Mouse (Mus musculus): ENCODE measurements around the gene Jph3. TPM values are rescaled to one million over a fixed set of nuclear protein-coding genes. Genes with fewer than 3 reads are reported as not detected.

Jph3 gene
- polyA plus RNA-seq, 1 experiment from 2014 or later, result 47.7 TPM

DNA sequence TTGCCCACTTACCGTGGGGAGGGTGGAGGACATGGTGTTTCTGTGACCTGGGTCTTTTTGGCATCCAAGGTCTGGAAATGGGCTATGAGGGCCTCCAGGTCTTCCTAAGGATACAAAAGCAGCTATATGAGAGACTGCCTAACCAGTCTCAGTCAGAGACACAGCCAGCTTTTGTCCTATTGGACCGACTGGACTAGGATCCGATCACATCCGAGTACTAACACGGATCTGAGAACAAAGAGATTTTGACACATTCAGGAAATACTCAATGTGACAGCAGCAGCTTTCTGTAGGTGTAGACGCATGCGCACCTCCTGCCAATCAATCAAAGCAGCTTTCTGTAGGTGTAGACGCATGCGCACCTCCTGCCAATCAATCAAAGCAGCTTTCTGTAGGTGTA lies 92.3 kb downstream of the Jph3 start:
- Histone ChIP-seq H3K9me3 (replicated peaks) (no peaks in the 10 kb centered on the region), H3K4me1 (no peaks in the 10 kb centered on the region), H3K27ac (no peak overlapping the region), H3K36me3 (peaks cover 34% of the 10 kb centered on the region), H3K4me2 (replicated peaks) (no peak overlapping the region), H3K9ac (no peak overlapping the region), H3K4me3 (no peak overlapping the region), H3K27me3 (no peaks in the 10 kb centered on the region)
- no peak for ATAC-seq (ENCODE audit: low FRiP score)
- 91% methylated on average over 9 of the region's 9 CpGs for WGBS

DNA sequence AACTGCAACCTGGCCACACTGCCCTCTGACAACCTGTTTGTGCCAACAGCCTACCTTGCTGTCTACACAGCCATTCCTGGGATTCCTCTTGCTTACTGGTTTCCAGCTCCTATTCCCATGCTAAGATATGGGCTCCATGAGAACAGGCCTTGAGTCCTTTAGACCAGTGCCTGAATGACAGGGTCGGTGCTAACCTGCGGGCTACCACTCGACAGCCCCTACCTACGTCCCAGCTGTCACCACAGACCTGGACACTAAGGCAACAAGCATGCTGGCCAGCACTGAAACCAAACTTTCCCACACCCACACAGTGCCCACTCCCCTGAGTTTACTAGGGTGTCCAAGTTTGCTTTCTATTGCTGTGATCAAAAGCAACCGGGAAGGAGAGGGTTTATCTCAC lies 98.3 kb downstream of the Jph3 start:
- H3K4me1 ChIP-seq, result peaks cover 17% of the 10 kb centered on the region
- H3K9ac ChIP-seq, result no peak overlapping the region
- peaks cover 8% of the 10 kb centered on the region; the same call in 1 of the 2 replicates for H3K27me3 ChIP-seq
- no peak for ATAC-seq (ENCODE audit: low FRiP score)
- no peak overlapping the region for H3K27ac ChIP-seq
- no peaks in the 10 kb centered on the region for H3K36me3 ChIP-seq
- WGBS, result 95% methylated on average over 5 of the region's 5 CpGs
- H3K9me3 ChIP-seq (replicated peaks), result no peaks in the 10 kb centered on the region
- H3K4me2 ChIP-seq (replicated peaks), result peak overlapping the region; percentile 91
- H3K4me3 ChIP-seq, result no peak overlapping the region

DNA sequence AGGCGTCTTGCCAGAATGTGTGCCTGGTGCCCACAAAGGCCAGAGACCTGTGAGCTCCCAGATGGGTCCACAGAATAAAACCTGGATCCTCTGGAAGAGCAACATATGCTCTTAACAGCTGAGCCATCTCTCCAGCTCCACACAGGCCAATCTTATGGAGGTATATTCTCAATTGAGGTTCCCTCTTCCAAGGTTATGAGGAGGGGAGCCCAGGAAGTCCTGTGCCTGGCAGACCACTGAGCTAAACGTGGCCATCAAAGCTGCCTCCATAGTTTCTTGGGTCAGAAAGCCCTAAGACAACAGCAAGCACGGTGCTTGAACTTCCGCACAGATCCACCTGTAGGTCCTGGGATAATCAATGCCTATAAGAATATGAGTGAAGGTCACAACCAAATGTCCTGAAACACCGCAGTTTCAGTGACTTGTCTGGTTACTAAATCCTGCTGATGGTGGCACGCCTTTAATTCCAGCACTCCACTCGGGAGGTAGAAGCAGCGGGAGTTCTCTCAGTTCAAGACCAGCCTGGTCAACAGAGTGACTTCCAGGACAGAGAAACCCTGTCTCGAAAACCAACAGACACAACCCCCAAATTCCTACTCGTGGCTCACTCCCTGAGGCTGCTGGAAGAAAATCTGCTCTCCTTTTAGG lies 99.1 kb downstream of the Jph3 start:
- 35% methylated on average over 10 of the region's 10 CpGs for WGBS
- H3K27ac ChIP-seq, result no peak overlapping the region
- no peak for ATAC-seq (ENCODE audit: low FRiP score)
- H3K36me3 ChIP-seq, result no peaks in the 10 kb centered on the region
- H3K9ac ChIP-seq, result peak overlapping the region; percentile 87
- peaks cover 17% of the 10 kb centered on the region for H3K4me1 ChIP-seq
- no peaks in the 10 kb centered on the region for H3K9me3 ChIP-seq (replicated peaks)
- H3K4me2 ChIP-seq (replicated peaks), result peak overlapping the region; percentile 91
- H3K27me3 ChIP-seq, result peaks cover 8% of the 10 kb centered on the region; the same call in 1 of the 2 replicates
- peak overlapping the region; percentile 96 for H3K4me3 ChIP-seq

DNA sequence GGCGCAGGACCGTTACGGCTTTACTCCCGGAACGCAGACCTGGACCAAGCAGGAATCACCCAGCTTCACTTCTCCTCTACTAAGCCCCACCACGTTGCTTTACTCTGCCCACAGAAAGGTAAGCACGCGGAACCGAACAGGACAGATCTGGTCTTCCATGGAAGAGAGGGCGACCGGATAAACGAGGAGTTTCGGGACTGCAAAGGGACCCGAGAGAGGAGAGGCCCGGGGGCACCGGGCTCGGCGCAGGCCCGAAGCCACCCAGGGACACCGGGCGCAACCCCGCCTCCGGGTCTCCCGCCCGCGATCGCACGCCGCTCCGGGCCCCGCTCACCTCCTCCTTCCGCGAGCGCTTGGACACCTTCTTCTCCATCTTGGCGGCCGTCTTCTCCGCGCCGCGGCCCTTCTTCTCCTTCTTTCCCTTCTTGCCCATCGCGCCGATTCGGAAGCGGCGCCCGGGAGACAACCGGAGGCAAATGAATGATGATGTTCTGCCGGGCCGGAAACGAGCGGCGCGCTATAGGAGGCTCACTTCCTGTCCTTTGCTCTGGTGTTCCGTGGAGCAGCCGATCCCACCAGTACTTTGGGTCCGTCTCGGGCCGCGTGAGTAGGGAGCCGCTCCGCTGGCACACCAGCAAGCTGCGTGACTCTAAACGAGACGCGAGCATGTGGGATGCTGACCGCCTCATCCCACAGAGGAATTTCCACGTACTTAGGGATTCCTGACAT lies 99.8 kb downstream of the Jph3 start, which contains the start of gene Klhdc4:
TSS of gene Klhdc4 (minus strand) at position 522 of the 729 bp plus-strand sequence.
- peak within 1 kb of the TSS; percentile 91 for H3K4me2 ChIP-seq (replicated peaks)
- H3K4me1 ChIP-seq, result peaks cover 17% of the 10 kb centered on the region
- peak within 1 kb of the TSS; percentile 67 for H3K27ac ChIP-seq
- WGBS, result under 1% methylated on average over 68 of the region's 68 CpGs
- H3K4me3 ChIP-seq, result peak within 1 kb of the TSS; percentile 96
- H3K27me3 ChIP-seq, result peaks cover 8% of the 10 kb centered on the region; the same call in 1 of the 2 replicates
- no peaks in the 10 kb centered on the region for H3K36me3 ChIP-seq
- H3K9me3 ChIP-seq (replicated peaks), result no peaks in the 10 kb centered on the region
- ATAC-seq (ENCODE audit: low FRiP score), result peak; percentile 96
- H3K9ac ChIP-seq, result peak within 1 kb of the TSS; percentile 87

DNA sequence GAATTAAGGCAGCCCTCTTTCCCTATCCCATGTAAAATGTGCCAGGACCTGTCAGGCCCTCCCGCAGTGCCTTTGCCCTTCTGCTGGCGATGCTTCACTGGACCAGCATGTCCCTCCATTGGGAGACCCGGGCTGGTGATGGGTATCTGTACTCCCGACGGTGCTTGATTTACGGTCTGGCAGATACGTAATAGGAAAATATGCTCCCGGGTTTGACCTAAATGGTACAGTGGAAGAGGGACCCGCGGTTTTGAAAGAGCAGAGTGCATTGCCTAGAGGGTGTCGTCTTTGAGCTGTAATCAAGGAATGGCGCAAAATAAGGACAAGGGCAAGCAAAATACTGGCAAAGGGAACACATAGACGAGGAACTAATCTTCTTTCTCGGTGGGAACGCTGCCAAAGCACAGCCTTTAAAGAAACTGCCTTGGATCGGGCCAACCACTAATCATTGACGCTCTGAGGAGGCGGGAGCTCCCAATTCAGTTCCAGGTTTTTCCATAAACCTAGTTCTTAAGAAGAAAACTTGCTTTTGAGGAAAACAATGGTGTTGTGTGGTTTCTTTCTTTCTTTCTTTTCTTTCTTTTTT lies 100.4 kb downstream of the Jph3 start:
- H3K9ac ChIP-seq, result peak overlapping the region; percentile 87
- 21% methylated on average over 18 of the region's 18 CpGs for WGBS
- peak overlapping the region; percentile 91 for H3K4me2 ChIP-seq (replicated peaks)
- peak overlapping the region; percentile 52; the same call in 1 of the 2 replicates for H3K27ac ChIP-seq
- H3K9me3 ChIP-seq (replicated peaks), result no peaks in the 10 kb centered on the region
- peaks cover 17% of the 10 kb centered on the region for H3K4me1 ChIP-seq
- peaks cover 8% of the 10 kb centered on the region; the same call in 1 of the 2 replicates for H3K27me3 ChIP-seq
- ATAC-seq (ENCODE audit: low FRiP score), result peak; percentile 83; the same call in 1 of the 2 replicates
- H3K4me3 ChIP-seq, result peak overlapping the region; percentile 96
- H3K36me3 ChIP-seq, result no peaks in the 10 kb centered on the region

DNA sequence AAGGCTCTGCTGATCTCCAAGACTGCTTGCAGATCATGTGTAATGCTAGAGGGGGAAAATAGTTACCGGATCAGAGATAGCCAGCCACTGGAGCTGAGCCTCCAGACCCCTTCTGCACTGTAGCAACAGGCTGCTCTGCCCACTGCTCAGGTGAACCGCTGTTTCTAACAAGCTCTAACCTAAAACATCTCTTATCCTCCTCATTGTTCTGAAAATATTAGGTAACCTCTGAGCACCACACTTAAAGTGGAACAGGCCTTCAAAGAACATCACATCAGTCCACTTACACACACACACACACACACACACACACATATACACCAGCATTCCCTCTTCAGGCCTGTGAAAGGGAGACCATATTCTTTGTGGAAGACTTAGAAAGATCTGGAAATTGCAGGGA lies 102.6 kb downstream of the Jph3 start:
- Histone ChIP-seq H3K4me2 (replicated peaks) (no peak overlapping the region), H3K4me3 (no peak overlapping the region), H3K27ac (no peak overlapping the region), H3K4me1 (peaks cover 17% of the 10 kb centered on the region), H3K9me3 (replicated peaks) (no peaks in the 10 kb centered on the region), H3K27me3 (peaks cover 8% of the 10 kb centered on the region; the same call in 1 of the 2 replicates), H3K36me3 (no peaks in the 10 kb centered on the region), H3K9ac (no peak overlapping the region)
- no peak for ATAC-seq (ENCODE audit: low FRiP score)
- 78% methylated on average over 2 of the region's 2 CpGs for WGBS

DNA sequence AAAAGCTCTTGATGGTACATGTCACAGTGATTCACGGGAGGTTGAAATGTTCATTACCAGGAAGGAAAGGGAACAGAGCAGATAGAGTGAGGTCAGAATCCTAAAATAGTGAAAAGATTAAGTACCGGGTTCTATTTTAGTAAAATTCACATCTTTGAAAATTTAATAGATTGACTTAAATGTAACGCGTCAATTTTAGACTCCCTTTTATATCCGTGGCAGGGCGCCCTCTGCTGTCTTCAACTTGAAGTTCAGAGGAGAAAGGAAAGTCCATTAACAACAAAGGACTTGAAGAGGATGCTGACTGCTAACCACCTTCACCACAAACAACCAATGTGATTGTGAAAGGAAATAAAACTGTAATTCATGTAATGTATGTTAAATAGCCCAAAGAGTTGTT lies 103.1 kb downstream of the Jph3 start:
- Histone ChIP-seq H3K4me1 (peaks cover 17% of the 10 kb centered on the region), H3K9ac (no peak overlapping the region), H3K27me3 (peaks cover 8% of the 10 kb centered on the region; the same call in 1 of the 2 replicates), H3K4me3 (no peak overlapping the region), H3K9me3 (replicated peaks) (no peaks in the 10 kb centered on the region), H3K4me2 (replicated peaks) (no peak overlapping the region), H3K27ac (no peak overlapping the region), H3K36me3 (no peaks in the 10 kb centered on the region)
- no peak for ATAC-seq (ENCODE audit: low FRiP score)
- WGBS, result 24% methylated on average over 6 of the region's 6 CpGs

DNA sequence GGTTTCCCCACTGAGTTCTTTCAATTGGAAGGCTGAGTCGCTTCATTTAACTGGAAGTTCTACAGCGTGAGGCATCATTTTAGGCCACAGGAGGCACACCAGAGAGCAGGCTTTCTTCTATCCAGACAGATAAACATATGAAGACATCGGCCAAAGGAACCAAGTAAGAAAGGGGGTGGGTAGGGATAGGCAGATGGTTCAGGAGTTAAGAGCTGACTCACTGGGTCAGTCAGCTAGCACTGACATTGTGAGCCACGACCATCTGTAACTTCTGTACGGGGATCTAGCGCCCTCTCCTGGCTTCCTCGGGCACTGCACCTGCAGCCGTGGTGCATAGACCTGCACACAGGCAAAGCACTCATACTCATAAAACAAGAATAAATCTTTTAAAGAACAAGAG lies 111.8 kb downstream of the Jph3 start:
- no peaks in the 10 kb centered on the region for H3K27me3 ChIP-seq
- H3K9ac ChIP-seq, result no peak overlapping the region
- H3K4me2 ChIP-seq (replicated peaks), result no peak overlapping the region
- no peaks in the 10 kb centered on the region for H3K4me1 ChIP-seq
- H3K9me3 ChIP-seq (replicated peaks), result no peaks in the 10 kb centered on the region
- no peak overlapping the region for H3K4me3 ChIP-seq
- H3K36me3 ChIP-seq, result no peaks in the 10 kb centered on the region
- WGBS, result 47% methylated on average over 8 of the region's 8 CpGs
- H3K27ac ChIP-seq, result no peak overlapping the region
- ATAC-seq (ENCODE audit: low FRiP score), result peak; percentile 43; the same call in 1 of the 2 replicates

DNA sequence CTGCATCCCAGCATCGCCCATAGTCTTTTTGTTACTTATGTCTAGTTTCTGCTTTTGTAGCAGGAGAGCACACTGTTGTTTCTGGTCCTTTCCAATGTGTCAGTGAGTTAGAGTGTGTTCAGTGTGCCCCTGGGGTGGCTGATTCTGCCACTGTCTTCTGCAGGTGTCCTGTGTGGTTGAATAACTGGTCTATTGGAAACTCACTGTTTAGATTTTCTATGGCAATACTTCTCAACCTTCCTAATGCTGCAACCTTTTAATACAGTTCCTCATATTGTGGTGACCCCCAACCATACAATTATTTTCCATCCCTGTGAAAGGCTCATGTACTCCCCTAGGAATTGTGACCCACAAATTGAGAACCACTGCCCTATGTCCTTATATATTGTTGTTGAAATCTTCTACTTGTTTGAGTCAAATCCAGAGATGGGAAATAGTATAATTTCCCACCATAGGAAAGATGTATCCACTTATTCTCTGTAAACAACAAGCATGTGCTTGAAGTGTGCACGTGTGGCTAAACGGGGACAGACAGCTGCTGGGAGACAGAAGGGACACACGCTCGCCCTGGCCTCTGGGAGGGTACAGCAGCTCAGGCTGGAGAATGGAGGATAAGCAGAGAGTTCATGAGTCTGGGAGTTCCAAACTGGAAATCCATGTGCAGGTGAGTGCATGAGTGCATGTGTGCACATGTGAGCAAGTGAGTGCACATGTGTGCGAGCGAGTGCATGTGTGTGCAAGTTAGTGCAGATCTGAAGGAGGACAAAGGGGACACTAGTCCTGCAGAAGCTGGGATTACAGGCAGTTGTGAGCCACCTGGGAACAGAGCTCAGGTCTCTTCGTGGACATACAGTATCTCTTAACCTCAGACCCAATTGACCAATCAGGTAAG lies 112.9 kb downstream of the Jph3 start:
- Histone ChIP-seq H3K4me3 (no peak overlapping the region), H3K4me2 (replicated peaks) (no peak overlapping the region), H3K27me3 (no peaks in the 10 kb centered on the region), H3K9me3 (replicated peaks) (no peaks in the 10 kb centered on the region), H3K4me1 (no peaks in the 10 kb centered on the region), H3K27ac (no peak overlapping the region), H3K36me3 (no peaks in the 10 kb centered on the region), H3K9ac (no peak overlapping the region)
- WGBS, result 88% methylated on average over 8 of the region's 8 CpGs
- ATAC-seq (ENCODE audit: low FRiP score), result no peak

DNA sequence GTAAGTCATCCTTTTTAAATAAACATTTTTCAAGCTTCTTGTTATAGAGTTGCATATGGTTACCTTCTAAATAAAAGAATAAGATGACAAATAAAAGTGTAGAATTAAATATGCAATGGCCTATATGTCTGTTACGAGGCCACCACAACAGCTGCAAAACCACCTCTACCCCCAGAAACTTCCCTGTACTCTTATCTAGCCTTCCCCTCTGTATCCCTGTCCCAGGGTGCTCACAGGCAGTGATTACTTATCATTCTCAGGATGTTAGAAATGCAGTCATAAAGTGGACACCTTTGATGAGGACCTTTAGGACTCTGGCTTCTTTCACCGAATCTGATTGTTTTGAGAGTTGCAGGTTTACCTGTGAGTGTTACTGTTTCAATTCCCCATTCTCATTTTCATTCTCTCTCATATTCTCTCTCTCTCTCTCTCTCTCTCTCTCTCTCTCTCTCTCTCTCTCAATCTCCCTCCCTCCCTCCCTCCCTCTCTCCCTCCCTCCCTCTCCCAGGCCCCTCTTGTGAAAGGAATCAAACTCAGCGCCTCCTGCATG lies 113.8 kb downstream of the Jph3 start:
- no peaks in the 10 kb centered on the region for H3K4me1 ChIP-seq
- no peaks in the 10 kb centered on the region for H3K36me3 ChIP-seq
- H3K27ac ChIP-seq, result no peak overlapping the region
- H3K4me2 ChIP-seq (replicated peaks), result no peak overlapping the region
- no peak overlapping the region for H3K4me3 ChIP-seq
- H3K9ac ChIP-seq, result no peak overlapping the region
- no peaks in the 10 kb centered on the region for H3K27me3 ChIP-seq
- H3K9me3 ChIP-seq (replicated peaks), result no peaks in the 10 kb centered on the region
- ATAC-seq (ENCODE audit: low FRiP score), result no peak
- WGBS, result 84% methylated on average over 3 of the region's 3 CpGs

Measured in hindbrain, embryonic 12.5 days (tissue).